Mouse (Mus musculus): ENCODE data around the gene Dip2b.

Dip2b gene

DNA sequence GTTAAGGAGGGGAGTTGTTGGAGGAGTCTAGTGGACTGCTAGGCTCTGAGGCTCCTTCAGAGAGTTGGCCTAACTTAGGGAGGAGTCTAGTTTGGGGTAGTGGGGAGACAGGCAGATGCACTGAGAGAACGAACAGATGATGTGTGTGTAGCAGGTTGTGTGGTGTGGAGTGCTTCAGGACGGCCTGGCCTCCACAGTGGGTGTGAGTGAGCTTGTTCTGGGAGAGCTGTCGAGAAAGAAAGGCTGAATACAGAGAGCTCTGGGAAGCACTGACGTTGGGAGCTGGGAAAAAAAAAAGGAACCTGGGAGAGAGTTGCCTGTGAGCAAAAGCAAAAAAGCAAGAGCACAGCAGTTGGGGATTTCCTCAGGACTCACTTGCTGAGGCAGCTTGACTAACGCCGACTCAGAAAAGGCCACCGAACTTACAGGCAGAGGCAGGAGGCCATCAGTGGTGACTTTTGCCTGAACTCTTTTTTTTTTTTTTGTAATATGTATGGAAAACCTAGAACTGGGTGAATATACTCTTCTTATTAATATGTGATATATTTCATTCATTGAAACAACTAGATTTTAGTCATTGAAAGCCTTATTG is 11.1 kb downstream of the Dip2b start:
- DNase-seq (ENCODE audit: low read depth in 2 of 2, low spot score in 2 of 2) = no peak

DNA sequence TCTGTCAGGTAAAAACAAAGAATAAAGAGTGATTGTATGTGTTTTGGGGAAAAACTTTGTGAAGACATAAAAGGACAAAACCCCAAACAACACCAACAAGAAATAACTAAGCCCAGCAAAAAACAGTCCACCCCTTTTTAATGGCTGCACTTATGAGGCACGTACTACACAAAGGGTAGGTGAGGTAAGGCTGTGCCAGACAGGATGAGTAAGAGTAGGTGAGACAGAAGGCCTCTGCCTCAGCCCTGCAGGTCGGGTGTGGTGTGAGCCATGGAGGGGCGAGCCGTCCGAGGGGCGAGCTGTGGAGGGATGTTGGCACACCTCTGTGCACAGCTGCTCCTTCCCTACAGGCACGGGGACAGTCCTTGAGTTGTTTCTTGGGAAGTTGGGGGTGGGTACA is 12.5 kb downstream of the Dip2b start:
- no peak for DNase-seq (ENCODE audit: low read depth in 2 of 2, low spot score in 2 of 2)

DNA sequence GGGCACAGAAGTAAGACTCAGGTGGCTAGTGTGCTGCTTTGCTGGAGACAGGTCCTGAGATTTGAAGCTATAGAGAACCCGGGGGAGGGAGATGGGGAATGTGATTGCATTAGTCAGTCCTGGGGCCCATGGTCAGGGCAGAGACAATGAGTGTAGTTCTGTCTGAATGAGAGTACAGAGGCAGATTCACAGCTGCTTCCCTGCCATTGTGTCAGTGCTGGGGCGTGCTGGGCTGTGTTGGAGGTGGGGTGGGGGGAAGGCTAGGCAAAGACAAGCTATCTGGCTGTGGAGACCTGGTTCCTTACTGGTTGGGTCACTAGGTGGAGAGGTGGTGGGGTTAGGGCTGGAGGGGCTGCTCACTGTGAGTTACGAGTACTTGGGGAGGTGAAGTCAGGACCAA is 14.3 kb downstream of the Dip2b start:
- no peak for DNase-seq (ENCODE audit: low read depth in 2 of 2, low spot score in 2 of 2)

- no peak for DNase-seq (ENCODE audit: low read depth in 2 of 2, low spot score in 2 of 2)
Measured at GRCm38 (mm10) chr15:100056397-100056908, 18.0 kb downstream of the Dip2b start.

DNA sequence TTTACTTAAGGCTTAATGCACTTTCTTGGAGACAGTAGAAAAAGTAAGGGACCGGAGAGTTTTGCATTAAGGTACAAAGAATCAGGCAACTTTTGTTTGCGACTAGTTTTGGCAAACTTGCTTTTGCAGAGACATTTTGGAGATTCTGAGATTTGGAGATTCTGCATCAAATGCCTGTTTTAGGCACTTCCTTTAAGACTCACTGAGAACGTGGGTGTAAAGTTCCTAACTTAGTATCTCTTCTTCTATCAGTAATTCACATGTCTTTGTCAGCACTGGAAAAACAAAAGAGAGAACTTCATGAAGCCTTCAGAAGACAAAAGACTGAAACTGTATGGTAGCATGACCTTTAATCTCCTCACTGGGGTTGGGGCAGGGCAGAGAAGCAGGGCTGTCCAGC is 19.2 kb downstream of the Dip2b start:
- no peak for DNase-seq (ENCODE audit: low read depth in 2 of 2, low spot score in 2 of 2)

DNA sequence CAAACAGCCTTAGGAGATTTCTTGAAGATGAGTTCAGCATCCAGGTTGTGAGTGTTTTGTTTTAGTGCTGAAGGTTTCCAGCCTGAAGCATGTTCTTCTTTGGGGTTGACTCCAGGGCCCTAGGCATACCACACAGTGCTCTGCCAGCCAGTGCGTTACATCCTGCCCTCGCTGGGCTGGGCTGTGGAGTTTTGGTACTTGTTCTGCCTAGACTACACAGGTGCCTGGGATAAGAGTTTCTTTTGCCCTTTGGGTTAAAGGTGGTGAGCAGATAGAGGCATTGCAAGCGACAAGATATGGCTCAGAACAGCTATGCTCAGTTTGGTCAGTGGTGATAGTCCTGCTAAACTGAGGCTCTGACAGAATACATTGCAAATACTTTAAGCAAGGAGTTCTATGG is 19.7 kb downstream of the Dip2b start:
- DNase-seq (ENCODE audit: low read depth in 2 of 2, low spot score in 2 of 2) = no peak

- DNase-seq (ENCODE audit: low read depth in 2 of 2, low spot score in 2 of 2) = no peak
Measured at GRCm38 (mm10) chr15:100058912-100059311, 20.4 kb downstream of the Dip2b start.

DNA sequence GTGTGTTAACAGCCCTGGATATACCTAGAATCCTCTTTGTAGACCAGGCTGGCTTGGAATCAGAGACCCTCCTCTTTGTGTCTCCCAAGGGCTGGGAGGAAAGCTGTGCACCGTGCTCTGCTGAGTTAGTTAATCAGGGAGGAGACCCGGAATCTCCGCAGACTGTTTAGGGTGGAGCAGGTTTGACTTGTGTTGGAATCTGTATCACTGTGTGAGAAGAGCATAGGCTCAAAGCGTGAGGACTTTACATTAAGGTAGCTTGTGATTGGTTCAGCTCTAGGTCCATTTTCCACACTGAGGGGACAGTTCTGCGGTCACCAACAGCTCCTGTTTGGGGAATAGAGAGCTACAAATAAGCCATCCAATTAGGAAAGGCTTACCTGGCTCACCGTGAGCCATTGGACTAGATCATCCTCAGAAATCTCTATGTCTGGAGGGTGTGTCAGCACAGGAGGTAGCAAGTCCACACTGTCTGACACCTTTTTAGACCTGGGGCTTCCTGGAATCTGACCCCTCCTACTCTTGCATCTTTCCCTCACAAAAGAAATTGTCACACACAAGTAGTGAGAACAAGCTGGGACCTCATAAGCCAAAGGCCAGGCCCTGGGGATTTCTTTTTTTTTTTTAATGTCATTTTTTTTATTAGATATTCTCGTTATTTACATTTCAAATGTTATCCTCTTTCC is 21.3 kb downstream of the Dip2b start:
- DNase-seq (ENCODE audit: low read depth in 2 of 2, low spot score in 2 of 2) = no peak

DNA sequence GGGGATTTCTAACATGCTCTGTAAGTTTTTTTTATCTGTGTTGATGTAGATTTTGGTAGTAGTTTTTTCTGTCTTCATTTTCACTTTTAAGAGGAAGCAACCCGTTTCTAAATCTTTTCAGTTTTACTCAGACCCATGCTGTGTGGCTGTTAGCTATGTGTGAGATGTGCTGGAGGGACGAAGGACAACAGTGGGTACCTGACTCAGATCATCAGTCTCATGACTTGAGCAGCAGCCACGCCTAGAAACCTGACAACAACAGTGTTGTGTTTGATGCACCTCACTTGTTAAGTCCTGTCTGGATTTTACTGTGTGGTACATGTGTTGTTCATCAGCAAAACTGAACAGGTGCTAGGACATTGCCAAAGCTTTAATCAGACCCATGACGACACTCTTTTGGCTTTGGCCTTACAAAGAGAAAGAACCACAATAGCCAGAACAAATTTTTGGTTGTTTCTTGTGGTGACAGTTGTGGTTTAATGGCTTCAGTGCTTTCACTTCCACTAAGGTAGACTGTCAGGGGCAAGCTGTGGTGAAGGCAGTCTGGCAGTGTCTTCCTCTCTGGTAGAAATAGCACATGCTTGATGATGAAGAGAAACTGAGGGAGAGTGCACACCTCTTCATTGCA is 22.2 kb downstream of the Dip2b start:
- peak; percentile 30 to 33 for DNase-seq (ENCODE audit: low read depth in 2 of 2, low spot score in 2 of 2)

DNA sequence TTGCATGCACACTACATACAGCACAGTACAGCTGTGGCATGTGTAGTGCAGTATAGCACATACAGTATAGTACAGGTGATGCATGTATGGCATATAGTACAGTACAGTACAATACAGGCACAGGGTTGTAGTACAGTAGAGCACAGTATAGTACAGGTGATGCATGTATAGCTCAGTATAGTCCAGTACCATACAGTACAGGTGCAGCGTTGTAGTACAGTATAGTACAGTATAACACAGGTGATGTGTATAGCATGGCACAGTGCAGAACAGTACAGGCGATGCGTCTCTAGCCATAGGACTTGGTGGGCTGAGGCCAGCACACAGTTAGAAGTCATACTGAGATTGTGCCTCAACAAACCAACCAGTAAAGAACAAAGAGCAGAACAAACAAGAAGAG is 22.9 kb downstream of the Dip2b start:
- no peak for DNase-seq (ENCODE audit: low read depth in 2 of 2, low spot score in 2 of 2)

DNA sequence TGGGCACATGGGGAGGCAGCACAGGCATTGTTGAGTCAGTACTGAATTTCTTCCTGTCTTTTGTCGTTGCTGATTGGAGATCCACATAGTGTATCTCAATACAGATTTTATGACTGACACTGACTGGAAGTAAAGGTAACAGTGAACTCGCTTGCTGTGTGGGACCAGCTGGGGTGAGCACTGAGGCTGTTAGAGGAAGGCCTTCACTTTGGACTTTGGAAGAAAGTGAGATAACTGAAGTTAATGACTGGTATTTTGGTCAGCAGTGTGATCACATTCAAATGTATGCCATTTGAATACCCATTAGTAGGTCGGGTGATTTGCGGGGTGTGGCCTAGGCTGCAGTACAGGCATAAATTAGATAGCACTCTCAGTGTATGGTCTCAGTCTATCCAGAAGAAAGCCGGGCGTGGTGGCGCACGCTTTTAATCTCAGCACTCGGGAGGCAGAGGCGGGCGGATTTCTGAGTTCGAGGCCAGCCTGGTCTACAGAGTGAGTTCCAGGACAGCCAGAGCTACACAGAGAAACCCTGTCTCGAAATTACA is 24.8 kb downstream of the Dip2b start:
- no peak for DNase-seq (ENCODE audit: low read depth in 2 of 2, low spot score in 2 of 2)

DNA sequence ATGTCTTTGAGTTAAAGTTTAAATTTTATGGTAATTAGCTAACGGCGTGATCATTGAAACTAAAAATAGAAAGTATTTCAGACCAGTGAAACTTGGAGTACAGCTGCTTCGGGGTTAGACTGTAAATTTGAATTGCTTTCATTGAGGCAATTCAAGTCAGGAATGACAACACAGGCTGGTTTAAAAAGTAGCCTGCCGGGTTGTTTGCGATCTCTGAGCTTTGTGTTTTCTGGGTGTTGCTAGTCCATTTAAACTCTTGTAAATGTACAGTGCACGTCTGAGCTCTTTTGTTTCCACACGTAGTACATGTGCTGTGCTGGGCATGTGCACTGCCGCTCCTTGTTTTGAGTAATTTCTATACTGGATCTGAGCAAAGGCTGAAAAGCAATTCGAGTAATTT is 28.2 kb downstream of the Dip2b start:
- DNase-seq (ENCODE audit: low read depth in 2 of 2, low spot score in 2 of 2) = no peak

GRCm38 (mm10) chr15:100069101-100069500 is 30.6 kb downstream of the Dip2b start:
- no peak for DNase-seq (ENCODE audit: low read depth in 2 of 2, low spot score in 2 of 2)

DNA sequence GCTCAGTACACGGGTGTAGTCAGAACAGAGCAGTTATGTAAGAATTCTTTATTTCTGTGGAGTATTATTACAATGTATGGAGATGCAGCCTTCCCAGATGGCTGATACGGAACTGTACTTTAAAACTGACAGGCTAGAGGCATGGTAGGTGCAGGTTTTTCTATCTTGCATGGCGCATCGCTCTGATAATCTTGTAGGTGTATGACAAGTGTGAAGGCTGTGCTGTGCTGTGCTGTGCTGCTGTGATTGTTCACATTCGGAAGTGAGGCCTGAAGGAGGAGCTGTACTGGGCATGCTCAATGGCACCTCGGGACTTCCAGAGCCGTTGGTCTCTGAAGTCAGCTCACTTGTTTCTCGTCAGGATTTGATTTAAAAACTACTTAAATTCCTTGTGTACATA is 31.6 kb downstream of the Dip2b start:
- DNase-seq (ENCODE audit: low read depth in 2 of 2, low spot score in 2 of 2) = no peak

DNA sequence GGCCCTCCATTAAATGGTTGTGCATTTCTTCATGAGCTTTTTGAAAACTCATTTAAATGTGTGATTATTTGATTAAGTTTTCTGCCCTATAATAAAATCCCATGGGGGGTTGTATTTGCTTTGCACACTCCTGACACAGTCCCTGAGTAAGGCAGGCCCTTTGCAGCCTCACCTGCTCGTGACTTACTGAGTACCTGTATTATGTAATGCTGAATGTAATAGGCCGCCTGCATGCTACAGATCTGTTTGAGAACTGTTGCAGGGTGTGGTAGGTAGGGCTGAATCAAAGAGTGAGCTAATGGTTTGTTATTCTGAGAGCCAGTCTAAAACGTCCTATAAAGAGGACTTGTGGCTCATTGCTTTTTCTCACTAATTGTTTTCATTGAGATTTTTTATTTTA is 33.4 kb downstream of the Dip2b start:
- no peak for DNase-seq (ENCODE audit: low read depth in 2 of 2, low spot score in 2 of 2)

DNA sequence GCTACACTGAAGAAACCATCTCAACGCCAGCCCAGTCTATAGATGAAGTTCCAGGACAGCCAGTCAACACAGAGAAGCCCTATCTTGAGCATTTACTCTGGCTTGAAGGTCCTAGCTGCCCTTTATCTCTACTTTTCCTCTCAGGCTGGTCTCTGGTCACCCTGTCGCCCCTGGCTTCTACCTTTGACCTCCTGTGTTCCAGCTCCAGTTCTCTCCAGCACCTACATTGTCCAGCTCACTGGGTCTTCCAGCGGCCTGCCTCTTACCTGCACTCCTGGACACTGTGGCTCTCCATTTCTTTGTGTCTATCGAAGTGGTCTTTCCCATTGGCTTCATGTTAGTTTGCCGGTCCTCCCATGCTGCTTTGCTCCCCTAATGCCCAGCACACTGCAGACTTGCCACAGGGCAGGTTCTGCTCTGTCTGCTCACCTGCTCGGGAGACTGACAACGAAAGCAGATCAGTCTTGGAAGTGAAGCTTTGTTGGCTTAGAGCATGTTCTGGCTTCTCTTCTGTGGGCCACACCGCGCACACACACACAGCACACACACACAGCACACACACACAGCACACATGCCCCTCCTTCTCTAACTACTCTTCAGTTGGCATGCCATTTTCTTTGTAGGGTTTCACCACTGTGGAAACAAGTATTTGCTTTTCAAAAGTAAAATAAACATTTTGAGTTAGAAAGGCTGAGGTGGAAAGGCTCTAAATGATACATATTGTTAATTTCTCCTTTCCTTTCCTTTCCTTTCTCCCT is 35.4 kb downstream of the Dip2b start:
- DNase-seq (ENCODE audit: low read depth in 2 of 2, low spot score in 2 of 2) = no peak

- DNase-seq (ENCODE audit: low read depth in 2 of 2, low spot score in 2 of 2) = no peak
Measured at GRCm38 (mm10) chr15:100074754-100075153, 36.3 kb downstream of the Dip2b start.

DNA sequence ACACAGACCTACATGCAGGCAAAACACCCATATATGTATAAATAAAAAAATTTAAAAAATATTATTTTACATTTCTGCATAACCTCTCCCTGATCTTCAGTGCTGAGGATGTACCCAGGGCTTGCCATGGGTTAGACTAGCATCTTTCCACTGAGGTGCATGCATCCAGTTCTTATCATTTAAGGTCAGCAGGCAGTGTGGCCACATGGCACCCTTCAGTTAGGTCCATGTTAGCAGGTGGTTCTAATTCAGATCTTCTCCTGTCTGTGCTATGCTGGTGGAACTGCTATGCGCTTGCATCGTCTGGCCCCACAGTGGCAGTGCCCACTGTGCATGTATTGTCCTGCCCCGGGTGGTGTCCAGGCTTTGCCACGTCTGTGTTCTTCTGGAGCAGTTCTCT is 37.9 kb downstream of the Dip2b start:
- no peak for DNase-seq (ENCODE audit: low read depth in 2 of 2, low spot score in 2 of 2)

DNA sequence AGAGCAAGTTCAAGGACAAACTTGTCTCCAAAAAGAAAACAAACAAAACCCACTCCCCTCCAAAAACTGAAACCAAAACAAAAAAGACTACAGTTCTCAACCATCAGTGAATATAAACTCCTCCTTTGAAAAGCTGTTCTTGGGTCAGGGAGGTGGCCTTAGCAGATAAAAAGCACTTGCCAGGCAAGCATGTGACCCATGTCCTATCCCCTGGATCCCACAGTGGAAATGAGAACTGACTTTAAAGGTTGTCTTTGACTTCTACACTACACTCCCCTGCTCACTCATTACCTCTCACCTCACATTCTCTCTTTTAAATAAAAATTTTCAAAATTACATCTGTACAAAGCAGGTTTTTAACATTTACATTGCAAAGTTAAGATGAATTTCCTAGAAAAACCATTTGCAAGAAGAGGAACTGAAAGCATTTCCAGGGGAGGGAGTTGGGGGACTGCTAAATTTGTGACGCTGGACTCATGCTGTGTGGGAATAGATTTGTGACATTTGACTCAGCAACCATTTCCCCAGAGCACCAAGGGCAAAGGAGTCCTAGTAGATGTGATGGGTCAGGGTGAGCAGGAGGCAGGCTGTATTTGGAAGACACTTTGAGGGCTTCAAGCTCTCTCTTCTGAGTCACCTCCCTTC is 42.5 kb downstream of the Dip2b start:
- DNase-seq (ENCODE audit: low read depth in 2 of 2, low spot score in 2 of 2) = no peak

DNA sequence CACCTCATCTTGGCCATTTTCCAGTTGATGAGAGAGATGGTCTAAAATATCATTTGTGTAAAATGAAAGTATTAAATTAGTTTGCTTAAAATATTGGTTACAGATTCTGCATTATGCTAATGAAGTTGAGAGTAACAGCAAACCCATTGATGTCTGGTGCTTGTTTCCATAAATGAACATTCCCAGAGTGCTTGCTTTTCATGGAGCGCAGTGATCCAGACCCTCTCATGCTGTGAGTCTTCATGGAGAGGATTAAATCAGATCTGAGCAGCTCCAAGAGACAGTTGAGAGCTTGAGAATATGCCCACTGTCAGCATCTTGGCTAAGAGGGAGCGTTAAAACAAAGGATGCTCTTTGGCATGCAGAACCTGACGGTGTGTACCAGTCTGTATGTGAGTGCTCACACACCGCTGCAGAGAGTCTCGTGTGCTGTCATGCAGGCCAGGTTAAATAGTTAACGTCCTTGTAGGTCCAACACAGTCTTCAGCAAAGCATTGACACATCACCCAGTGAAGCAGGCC is 43.1 kb downstream of the Dip2b start:
- no peak for DNase-seq (ENCODE audit: low read depth in 2 of 2, low spot score in 2 of 2)

GRCm38 (mm10) chr15:100082052-100082451 is 43.6 kb downstream of the Dip2b start:
- no peak for DNase-seq (ENCODE audit: low read depth in 2 of 2, low spot score in 2 of 2)
